Mouse (Mus musculus) splenic B cell, adult 2 months (primary cell): ENCODE measurements around the gene Gm17019.
"Not testable (repeated sequence)": the region's sequence is repeated elsewhere in the genome, so short reads cannot be mapped to it uniquely, and the experiment has no call there.

Experiments
- DNase-seq: peaks from one replicate; pipeline ENCODE4 v3.0.0-alpha.2; 2011; ENCODE audit warnings: low read depth, low spot score
- H3K27me3 ChIP-seq: 2 replicates; pipeline ENCODE4 v1.6.1; 2012; ENCODE audit warnings: mild to moderate bottlenecking, low read length, moderate library complexity, mixed read lengths; ENCODE audit not compliant: control insufficient read depth, poor library complexity, insufficient read depth, severe bottlenecking
- H3K36me3 ChIP-seq: 2 replicates; pipeline ENCODE4 v1.6.1; 2012; ENCODE audit warnings: mild to moderate bottlenecking, low read length, moderate library complexity, mixed read lengths; ENCODE audit not compliant: control insufficient read depth, poor library complexity, insufficient read depth, severe bottlenecking

Gm17019 gene

GRCm38 (mm10) chr5:15006907-15007306 lies 25.9 kb downstream of the Gm17019 start:
- DNase-seq, result not testable (repeated sequence)

GRCm38 (mm10) chr5:15006288-15006687 lies 26.5 kb downstream of the Gm17019 start:
- not testable (repeated sequence) for DNase-seq, H3K27me3 ChIP-seq, H3K36me3 ChIP-seq

More at GRCm38 (mm10) chr5:15006907-15007306, 25.9 kb downstream of the Gm17019 start:
- not testable (repeated sequence) for H3K27me3 ChIP-seq, H3K36me3 ChIP-seq

DNA sequence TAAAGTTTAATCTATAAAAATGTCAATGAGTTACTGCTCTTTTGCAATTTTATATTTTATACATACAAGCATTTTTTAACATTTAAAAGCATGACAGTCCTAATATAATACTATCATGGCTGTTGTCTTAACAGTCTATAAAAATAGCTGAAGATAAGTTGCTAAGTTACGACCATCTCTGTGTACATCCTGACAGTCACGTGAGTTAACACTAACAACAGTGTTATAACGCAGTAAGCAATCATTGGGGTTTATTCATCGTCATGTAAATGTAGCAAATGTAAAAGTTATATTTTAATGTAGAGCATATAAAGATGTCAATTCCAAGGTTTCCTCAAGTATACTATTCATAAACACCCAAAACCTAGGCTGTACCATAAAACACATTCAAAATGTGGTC lies 27.2 kb downstream of the Gm17019 start:
- not testable (repeated sequence) for H3K27me3 ChIP-seq, DNase-seq, H3K36me3 ChIP-seq

- H3K36me3 ChIP-seq, DNase-seq, H3K27me3 ChIP-seq: not testable (repeated sequence)
These were observed 27.9 kb downstream of the Gm17019 start for GRCm38 (mm10) chr5:15004569-15005562.

DNA sequence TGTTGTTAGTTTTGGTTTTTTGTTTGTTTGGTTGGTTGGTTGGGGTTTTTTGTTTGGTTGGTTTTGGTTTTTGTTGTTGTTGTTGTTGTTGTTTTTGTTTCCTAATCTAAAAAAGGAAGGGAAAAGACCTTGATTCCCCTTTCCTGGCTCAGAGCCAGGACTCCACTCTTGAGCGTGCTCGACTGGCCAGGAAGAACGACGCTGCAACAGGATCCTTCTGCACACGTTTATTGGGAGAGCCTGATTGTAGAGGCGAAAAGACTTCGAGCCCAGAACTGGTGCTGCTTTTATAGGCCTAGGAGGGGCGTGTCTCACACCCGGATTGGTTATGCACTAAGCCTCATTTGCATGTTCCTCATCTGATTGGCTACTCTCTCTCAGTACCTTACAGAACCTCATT lies 34.7 kb downstream of the Gm17019 start:
- not testable (repeated sequence) for H3K36me3 ChIP-seq, DNase-seq, H3K27me3 ChIP-seq

GRCm38 (mm10) chr5:14997556-14997955 lies 35.2 kb downstream of the Gm17019 start:
- not testable (repeated sequence) for H3K36me3 ChIP-seq, H3K27me3 ChIP-seq, DNase-seq

GRCm38 (mm10) chr5:14996670-14997249 lies 36.0 kb downstream of the Gm17019 start:
- H3K36me3 ChIP-seq, H3K27me3 ChIP-seq, DNase-seq: not testable (repeated sequence)

- not testable (repeated sequence) for DNase-seq, H3K27me3 ChIP-seq, H3K36me3 ChIP-seq
These were observed 38.7 kb downstream of the Gm17019 start for GRCm38 (mm10) chr5:14994124-14994523.

GRCm38 (mm10) chr5:14990375-14991158 lies 42.2 kb downstream of the Gm17019 start:
- not testable (repeated sequence) for DNase-seq, H3K27me3 ChIP-seq, H3K36me3 ChIP-seq

- not testable (repeated sequence) for DNase-seq, H3K27me3 ChIP-seq, H3K36me3 ChIP-seq
These were observed 46.0 kb downstream of the Gm17019 start for GRCm38 (mm10) chr5:14986649-14987387.
